Mouse (Mus musculus): Measurements from ENCODE around the gene Hormad2.

Hormad2 gene

DNA sequence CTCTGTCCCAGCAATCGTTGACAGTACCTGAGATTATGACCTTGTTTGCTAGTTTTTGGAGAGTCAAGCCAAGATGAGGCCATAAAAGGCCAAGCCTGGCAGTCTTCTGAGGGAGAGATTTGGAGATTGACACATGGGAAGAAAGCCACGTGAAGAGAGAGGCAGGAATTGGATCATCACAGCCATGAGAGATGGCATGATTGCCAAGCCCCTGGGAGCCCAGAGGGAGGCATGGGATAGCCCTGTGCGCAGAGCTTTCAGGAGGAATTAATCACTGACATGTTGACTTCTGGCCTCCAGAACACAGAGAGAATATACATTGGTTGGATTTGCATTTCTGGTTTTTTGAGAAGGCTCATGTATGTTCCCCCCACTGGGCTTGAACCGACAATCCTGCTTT lies 136.7 kb downstream of the Hormad2 start:
- no peak for DNase-seq (ENCODE audit: low read depth in 2 of 2, low spot score in 2 of 2)

DNA sequence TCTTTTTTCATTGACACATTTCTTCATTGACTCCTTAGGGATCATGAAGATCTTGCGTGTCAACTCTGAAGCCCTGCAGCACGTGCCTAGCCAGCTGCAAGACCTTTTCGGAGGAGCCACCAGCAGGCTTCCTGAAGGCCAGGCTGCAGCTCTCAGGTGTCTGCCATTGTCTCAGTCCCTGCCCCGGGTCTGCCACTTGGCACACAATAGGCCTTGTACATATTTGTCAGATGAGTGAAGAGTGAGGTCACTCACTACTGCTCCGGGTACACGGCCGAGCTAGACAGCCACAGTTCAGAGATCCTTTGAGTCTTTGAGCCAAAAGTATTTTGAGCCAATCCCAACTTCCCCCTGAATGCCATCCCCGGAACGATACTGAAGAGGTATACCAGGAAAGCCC lies 137.9 kb downstream of the Hormad2 start:
- no peak for DNase-seq (ENCODE audit: low read depth in 2 of 2, low spot score in 2 of 2)

DNA sequence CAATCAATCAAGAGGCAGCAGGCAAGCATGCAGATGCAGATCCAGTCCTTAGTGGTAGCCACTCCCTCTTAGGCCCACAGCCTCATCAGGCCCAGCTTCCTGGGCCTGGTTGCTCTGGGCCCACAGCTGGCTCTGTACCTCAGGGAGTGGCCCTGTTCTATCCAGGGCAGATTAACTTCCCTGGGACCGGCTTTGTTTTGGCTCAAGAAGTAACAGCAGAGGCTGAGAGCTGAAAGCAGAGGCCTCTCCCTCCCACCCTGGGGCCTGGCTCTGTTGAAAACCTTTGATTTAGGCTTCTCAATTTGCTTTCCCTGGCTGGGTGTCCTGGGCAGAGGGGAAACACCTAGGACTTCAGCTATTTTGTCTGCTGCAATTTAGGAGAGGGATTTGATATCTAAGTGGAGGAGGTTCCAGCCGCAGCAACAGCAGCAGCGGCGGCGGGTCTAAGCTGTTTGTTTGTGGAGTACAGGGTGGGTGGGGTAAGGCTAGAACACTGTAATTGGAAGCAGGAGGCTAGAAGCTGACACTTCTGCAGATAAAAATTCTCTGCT lies 138.5 kb downstream of the Hormad2 start:
- DNase-seq (ENCODE audit: low read depth in 2 of 2, low spot score in 2 of 2): no peak

DNA sequence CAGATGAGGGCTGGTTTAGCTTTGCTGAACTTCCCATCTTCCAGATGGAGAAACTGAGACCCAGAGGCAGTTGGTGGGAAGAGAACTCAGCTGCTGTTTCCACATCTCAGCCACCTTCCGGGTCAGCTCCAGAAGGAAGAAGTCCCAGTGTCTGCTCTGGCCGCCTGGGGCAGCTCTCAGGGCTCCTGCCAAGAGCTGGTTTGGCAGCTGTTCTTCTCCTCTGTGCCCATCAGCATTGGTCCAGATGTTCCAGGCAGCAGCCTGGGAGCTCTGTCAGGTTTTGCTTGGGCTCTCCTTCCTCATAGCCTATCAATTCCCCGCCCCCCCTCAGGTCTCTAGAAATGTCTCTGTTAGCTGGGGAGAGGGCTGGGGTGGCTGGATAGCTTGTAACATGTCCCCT lies 140.2 kb downstream of the Hormad2 start:
- no peak for DNase-seq (ENCODE audit: low read depth in 2 of 2, low spot score in 2 of 2)

DNA sequence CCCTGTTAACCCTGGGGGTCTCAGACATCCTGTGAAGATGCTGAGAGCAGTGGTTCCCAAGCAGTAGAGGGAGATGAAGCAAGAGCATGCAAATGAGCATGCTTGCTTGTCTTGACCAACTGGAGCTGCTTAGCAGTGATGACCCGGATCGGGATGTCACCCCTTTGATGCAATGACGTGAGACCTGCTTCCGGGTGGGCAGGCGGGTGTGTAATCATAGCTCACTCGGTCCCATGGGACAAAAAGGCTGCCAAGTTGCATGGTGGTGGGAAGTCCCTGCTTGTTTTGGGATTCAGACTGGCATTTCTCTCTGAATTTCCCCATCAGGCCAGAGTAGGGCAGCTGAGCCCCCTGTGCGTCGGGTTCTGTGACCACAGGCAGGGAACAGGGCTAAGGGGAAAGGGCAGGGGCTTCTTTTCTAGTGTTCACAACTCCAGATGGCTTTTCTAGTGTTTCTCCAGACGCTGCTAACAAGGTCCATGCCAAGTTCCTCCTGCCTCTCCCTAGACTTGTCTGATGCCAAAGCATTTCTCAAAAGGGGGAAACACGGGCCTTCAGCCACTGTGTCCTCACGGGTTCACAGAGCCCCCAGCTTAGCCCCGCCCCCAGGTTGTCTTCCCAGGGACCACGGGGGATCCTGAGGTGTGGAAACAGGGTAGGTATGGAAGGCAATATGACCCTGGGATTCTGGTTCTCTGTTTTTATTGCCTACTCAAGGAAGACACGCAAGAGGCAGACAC lies 141.0 kb downstream of the Hormad2 start:
- no peak for DNase-seq (ENCODE audit: low read depth in 2 of 2, low spot score in 2 of 2)

DNA sequence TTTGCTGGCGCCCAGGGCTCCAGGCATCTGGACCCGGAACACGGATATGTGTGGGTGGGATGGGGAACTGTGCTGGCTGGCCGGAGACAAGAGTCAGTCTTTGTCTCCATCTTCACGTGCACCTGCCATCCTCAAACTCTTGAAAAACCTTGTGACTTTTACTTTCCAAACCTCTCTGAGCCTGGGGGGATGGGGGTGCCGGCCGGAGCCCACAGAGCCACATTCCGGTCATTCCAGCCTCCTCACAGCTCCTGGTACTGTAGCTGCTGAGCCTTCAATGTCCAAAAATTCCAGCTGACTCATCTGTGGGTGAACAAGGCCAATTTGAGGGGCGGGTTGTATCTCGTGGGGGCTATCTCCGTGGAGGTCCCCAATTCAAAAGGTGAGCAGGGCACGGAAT lies 141.7 kb downstream of the Hormad2 start:
- DNase-seq (ENCODE audit: low read depth in 2 of 2, low spot score in 2 of 2): no peak

DNA sequence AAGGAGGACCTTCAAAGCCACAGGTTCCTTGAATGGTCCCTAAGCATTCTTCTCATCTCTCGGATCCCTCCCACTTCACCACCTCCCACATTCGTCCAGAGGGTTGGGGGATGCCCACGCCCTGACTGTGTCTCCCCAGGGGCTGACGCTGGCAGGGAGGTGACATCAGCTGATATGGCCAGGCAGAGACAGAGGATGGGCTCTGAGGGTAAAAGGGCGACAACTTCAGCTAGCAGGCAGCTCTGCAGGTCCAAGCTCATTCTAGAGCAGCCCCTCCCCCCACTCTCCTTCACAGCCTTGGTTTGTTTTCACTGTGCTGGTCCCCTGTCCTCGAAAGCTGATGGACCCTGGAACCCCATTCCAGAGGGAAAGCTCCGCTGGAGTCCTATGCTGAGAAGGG lies 142.3 kb downstream of the Hormad2 start:
- no peak for DNase-seq (ENCODE audit: low read depth in 2 of 2, low spot score in 2 of 2)

DNA sequence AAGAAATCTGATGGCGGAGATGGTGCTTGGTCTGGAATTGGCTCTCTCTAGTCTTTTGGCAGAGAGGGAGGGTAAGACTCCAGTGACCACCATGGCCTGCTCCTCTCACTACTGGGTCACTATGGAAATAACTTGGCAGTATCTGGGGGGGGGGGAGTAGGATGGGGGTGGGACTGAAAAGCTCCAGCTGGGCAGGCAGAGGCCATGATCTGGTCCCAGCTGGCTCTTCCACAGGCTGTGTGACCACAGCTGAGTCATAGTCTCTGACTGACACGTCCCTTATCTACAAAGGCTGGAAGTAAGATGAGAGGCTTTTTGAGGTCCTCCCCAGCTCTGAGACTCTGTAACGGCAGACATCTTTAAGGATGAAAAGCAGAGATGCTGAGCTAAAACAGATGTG lies 143.2 kb downstream of the Hormad2 start:
- DNase-seq (ENCODE audit: low read depth in 2 of 2, low spot score in 2 of 2): no peak

DNA sequence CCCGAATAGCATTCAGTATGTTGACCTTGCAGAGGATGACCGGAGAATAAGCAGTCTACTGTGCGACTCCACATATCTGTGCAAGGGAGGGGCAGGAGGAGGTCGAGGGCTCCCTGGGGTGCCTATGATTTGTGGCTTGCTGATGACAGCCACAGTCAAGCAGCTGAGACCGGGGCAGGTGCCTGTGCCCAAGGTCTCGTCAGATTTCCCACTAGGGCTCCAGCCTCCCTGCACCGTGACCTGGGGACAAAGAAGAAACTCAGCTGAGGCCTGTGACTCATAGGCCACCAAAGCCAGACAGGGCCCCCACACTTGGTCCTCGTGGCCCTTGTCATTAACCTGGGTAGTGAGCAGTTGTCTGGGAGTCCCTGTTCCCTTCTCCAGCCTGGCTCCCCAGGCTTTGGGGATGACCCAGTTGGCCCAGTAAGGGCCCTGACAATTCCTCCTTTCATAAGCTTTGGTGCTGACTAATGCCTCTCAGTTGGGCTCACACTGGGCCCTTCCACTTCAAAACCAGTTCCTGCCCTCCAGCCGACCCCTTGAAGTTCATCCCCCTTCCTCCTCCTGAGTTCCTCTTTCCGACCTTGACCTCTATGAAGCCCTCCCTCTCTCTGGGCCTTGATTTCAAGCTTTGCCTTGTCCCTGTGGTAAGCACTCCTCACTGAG lies 144.2 kb downstream of the Hormad2 start:
- DNase-seq (ENCODE audit: low read depth in 2 of 2, low spot score in 2 of 2): no peak
